Mouse (Mus musculus) urinary bladder, postnatal 25 days (tissue): ENCODE measurements around the gene Rnf11.
A peak's percentile ranks its signal among the peaks of the same experiment; 100 is the strongest.

Experiments
- DNase-seq: peaks from one replicate; pipeline ENCODE4 v3.0.0; 2022; ENCODE audit warnings: low spot score

Rnf11 gene

DNA sequence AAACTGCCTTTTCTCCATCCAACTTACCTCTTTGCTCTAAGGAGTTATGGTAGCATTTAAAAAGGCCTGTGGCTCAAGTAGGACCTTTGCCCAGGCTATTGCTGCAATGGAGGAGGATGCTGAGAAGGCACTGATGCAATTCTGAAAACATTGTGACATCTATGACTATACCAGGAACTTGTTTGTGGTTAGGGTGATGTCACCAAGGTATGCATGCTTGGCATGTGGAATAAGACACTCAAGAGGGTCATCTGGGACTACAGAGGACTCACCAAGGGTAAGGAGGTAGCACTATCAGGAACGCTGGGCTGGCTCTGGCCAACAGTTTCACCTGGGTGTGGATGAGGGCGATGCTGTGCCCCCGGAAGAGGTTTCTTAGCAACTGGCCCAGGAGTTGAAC is at the start of gene Rnf11:
TSS of gene Rnf11 (minus strand) at position 108 of the 400 bp plus-strand sequence.
- DNase-seq, result no peak

DNA sequence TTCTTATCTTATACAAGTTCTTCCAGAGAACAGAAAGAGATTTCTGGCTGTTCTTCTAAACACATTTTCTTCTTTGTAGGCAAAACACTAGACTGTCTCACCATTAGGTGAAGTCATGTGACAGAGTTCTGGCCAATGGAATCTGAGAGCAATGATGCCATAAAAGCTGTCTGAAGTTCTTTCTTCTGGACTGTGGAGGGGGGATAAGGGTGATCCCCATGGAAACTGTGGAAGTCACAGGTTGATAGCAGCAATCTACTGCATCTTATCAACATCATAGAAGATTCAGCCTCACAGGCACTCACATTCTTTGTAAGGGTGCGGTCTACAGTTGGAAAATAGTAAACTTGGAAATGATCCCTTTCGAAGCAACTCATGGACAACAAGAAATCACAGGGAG is 46.6 kb upstream of the Rnf11 start, which contains the start of gene 4930522H14Rik:
TSS of gene 4930522H14Rik (minus strand) at position 187 of the 400 bp plus-strand sequence.
- DNase-seq, result no peak

DNA sequence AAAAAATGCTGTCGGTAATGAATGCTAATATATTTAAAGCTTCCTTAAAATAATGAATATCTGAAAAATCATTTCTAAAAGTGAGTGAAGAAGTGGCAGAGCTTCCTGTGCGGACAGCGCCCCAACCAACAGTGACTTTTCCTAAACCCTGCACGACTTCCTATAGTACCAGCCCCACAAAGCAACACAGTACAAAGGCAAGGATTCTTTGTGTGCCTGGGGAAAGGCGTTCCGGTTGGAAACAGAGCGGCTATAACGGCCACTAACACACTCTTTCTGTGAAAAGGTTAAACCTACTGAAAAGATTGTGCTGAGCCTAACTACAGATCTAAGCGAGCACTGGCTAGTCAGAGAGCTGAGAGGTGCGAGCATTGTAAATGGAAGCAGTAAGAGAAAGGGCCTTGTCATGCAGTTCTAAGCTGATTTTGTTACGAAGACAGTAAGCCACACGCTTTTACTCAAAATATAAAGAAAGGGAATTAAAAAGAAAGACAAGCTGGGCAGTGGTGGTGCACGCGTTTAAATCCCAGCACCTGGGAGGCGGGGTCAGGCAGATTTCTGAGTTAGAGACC is 45.8 kb upstream of the Rnf11 start:
- no peak for DNase-seq

DNA sequence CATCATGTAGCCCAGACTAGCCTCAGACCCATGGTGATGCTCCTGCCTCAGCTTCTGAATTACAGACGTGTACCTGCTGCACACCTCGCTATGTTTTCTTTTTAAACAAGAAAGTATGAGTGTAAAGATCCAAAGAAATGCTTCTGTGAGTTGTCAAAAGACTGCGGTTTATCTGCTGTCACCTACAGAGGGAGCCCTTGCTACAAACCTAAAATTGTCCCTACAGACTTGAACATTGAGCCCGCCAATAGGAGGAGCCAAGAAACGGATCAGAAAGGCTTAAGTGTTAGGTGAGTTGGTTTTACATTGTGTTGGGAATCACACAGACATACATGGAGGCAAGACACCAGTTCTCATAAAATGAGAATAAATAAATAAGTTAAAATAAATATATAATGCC is 20.4 kb upstream of the Rnf11 start:
- DNase-seq, result peak; percentile 41

DNA sequence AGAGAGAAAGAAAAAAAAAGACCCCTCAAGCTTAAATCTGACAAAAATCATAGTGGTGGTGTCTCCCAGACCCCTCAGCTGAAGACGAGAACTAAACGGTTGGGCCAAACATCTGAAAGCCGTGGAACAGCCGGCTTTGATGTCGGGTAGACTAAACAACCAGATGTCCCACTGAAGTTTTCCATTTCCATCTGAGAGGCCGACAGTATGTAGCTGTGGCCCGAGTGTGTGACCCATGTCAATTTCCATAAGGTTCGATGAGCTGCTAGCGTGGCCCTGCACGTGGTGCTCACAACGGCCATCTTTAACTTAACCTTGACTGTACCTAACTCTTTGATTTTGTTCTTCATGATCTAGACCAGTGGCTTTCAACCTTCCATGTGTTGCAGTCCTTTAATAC is 13.9 kb upstream of the Rnf11 start:
- no peak for DNase-seq

DNA sequence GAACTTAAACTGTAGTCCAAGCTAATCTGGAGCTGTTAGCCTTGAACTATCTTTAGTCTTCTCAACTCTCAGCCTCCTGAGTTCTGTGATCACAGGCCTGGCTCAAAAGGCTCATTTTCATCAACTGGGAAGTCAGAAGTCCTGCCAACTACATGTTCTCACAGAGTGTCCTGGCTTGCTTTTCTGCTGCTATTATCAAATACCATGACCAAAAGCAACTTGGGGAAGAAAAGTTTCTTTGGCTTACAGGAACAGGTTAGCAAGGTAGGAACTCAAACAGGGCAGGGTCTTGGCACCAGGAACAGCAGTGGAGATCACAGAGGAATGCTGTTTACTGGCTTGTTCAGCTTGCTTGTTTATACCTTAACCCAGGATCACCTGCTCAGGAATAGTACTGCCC is 9.1 kb upstream of the Rnf11 start:
- no peak for DNase-seq

DNA sequence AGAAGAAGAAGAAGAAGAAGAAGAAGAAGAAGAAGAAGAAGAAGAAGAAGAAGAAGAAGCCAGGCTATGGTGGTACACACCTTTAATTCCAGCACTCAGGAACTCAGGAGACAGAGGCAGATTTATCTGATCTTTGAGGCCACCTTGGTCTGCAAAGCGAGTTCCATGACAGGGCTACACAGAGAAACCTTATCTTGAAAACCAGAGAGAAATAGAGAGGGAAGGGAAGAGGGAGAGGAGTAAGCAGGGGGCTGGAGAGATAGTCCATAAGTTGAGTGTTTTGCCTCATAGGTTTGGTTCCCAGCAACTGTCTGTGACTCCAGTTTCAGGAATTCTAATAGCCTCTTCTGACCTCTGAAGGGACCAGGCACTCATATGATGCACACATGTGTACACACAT is 4.3 kb upstream of the Rnf11 start:
- DNase-seq, result no peak

DNA sequence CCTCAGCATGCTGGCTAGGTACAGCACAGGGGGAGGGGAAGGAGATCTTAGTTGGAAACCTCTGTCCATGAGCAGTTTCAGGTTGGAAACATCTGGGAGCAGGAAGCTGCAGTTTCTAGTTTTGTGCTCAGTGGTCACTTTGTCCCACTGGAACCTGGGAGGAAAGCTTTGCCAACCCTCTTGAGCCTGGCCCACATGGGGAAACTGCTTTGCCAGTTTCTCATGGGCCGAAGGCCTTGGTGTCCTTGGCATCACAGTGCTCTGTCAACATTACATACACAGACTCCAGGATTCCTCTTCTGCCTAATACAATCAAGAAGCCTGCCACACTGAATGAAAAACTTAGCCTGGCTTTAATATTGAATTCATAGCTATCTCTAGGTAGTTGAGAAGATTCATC is 1.8 kb downstream of the Rnf11 start:
- no peak for DNase-seq

DNA sequence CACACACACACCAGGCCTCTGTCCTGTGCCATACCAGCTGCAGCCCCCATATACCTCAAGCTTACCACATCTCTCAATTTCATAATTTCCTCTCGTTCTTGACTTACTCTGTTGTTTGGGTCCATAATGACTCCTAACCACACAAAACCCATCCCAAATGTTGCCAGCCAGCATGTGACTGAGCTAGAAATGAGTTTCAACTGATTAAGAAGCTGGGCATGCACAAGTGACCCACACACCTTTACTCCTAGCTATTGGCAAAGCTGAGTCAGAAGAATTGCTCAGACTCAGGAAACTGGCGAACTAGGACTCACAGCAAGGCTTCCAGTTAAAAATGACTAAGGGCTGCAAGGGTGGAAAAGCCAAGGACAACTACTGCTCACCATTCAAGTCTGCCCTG is 3.1 kb downstream of the Rnf11 start:
- DNase-seq, result no peak

DNA sequence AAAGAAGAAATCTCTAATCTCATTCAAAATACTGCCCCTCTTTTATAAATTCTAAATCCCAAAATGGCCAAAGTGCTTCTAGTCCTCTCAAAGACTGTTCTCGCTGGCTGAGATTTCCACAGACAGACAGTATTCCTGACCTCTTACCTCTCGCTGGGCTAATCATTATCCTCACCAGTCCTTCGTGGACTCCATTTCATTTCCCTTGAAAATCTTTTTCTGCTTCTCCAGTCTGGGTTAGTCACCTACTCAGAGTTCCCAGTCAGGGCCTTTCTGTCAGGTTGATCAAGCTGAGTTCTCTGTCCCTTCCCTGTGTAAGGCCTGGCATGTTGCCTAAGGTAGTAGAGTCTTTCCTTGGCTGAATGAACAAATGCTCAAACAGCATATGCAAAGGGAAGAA is 7.1 kb downstream of the Rnf11 start:
- DNase-seq, result no peak

DNA sequence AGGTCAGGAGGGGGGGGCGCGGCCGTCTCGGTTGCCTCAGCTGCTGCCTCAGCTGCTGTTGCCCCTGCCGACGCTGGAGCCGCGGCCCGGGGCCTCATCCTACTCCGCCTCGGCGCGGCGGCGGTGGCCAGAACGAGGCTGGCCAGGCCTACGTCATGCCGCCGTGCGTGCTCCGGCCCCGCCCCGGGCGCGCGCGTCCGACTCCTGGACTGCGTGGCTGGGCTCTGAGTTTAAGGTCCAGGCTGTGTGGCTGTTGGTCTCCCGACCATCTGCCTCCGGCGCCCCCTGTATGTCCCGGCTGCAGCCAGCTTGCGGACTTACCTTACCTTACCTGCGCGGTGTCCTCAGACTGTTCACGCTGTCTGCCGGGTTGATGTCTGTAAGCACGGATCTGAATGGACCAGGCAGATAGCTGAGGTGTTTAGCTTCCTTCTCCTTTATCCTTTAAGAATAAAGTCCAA is 7.9 kb downstream of the Rnf11 start:
- DNase-seq, result peak; percentile 89

DNA sequence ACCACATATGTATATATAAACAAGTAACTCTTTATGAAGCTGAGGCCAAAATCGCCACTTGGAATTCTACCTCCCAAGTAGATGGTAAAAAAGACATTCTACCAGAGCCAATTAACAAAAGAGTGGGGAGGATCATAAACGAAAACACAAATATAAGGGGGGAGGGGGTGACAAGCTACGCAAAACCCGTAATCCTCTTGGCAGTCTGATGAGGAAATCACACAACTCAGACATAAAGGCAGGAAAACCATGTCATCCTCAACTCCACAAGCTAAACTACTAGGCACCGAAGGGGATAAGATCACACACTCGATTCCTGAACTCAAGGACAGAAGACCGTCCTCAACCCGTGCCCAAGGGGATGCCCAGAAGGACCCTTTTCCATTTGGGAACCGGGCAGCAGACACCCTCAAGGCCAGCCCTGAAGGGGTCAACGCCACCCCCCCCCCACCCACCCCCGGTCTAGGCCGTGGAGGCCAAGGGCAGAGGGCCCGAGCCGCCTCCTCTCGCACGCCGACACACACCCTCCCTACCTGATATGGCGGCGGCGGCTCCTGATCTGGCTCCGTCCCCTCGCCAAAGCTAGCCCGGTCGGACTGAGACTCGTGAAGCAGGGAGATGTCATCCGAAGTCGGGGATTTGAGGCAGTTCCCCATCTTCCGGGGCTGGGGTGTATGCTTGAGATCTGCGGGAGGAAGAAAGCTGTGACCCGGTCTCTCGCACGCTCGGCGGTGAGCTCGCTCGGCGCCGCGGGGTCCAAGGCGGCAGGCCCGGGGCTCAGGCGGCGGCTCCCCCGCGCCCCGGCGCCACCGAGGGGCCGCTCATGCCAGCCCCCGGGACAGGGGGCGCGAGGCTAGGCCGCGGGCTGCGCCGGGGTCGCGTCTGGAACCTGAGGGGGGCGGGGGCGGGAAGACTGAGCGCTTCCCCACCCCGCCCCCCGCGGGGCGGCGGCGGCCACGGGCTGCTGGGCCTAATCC is 8.7 kb downstream of the Rnf11 start:
- peak; percentile 53 for DNase-seq

DNA sequence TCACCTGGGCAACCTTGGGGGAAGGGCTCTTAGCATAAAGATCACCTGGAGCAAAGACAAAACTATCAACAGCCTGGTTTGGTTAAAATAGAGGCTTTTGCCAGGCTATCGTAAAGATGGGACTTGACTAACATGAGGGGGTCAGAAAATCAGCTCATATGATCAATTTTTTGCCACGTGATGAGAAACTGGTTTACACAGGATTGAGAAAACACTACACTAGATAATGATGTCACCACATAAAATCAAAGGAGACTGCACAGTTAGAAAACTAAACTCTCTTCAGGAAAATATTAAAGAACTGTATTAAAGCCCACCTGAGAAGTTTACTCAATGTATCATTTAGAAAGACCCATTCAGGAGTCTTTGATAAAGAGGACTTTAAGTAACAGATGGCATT is 9.4 kb downstream of the Rnf11 start:
- DNase-seq, result no peak

DNA sequence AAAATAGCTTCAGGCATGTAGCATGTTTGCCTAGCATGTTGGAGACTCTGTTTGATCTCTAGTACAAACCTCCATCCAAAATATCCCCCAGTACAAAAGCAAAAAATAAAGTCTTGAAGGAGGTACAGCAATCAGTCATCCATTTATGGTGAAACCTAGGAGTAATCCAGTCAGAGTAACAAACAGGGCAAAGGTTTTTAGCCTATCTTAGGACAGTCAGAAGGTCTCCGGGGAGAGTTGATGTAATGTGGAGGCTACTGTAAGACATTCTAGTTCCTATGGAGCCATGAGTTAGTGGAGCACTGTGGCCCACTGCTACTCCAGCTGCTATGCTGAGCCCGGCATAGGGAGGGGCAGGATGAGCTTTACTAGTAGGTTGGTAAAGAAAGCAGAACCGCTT is 12.0 kb downstream of the Rnf11 start:
- DNase-seq, result no peak

DNA sequence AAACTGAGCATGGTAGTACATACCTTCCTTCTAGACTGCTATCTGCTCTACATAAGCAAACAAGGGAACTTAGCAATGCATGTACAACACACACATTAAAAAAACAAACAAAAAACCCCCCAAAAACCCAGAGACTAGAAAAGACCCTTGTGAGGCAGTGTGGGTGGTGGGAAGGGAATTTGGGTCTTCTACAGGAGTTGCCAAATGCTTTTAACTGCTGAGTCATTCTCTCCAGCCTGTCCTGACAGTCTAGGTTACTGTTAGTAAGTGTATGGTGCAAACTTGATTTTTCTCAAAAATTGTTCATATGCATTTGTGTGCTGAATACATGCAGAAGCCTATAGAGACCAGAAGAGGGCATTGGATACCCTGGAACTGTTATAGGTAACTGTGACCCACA is 12.9 kb downstream of the Rnf11 start:
- no peak for DNase-seq

DNA sequence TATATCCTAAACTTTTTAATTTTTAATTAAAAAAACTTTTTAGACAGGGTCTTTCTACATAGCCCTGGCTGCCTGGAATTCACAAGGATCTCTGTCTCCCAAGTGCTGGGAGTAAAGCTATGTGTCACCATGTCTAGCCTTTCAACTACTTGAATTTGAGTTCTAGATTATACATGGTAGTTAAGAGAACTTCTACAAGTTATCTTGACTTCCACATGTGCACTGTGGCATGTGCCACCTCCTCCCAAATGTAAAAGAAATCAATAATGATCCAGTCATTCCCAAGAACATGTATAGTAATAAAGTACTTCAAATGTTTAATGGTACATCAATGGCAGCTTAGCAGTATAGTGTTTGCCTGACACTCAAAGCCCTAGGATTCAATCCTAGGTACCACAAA is 16.8 kb downstream of the Rnf11 start:
- no peak for DNase-seq

DNA sequence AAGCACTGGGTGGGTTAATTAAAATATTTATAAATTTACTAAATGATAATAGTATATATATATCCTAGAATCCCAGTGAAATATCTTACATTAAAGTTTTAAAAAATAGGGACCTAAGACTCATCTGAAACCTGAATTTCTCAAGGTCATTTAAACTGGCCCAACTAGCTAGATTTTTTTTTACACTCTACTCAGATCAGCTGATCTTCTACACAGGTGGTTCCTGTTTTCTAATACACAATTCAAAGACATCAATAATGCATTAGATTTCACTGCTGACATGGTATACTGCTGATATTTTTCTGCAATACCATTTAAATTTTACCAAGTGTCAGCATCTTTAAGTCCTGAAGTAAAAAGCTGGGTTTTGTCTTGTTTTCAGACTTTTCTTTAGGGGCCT is 20.6 kb downstream of the Rnf11 start:
- no peak for DNase-seq

DNA sequence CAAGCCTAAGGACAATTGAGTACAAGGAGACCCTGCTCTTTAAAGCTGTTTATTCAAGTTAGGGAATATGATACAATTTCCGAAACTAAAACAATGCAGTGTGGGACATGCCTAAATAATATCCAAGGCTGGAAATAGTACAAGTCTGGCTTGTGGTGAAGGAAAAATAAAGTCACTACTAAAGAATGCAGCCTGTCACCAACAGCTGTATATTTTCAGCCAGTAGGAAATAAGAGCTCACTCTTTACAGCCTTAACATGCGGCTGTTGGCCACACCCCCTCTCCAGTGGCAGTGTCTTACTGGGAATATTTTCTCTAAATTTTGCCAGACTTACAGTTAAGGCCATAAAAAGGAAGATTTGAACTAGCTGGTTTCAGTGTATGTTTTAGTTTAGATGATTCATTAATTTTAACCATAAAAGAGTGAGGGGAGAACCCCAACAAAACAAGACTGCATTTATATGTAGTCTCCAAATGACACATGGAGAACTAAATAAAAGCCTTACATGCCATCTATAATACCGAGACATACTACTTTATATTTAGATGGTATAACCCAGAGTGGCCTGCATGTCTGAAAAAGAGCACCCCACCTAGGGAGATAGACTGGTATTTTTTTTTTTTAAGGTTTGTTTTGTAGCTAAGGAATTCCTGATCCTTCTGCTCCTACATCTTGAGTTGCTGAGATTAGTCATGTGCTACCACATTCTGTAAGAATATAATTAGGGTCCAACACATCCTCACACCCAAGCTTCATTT is 23.9 kb downstream of the Rnf11 start:
- no peak for DNase-seq

DNA sequence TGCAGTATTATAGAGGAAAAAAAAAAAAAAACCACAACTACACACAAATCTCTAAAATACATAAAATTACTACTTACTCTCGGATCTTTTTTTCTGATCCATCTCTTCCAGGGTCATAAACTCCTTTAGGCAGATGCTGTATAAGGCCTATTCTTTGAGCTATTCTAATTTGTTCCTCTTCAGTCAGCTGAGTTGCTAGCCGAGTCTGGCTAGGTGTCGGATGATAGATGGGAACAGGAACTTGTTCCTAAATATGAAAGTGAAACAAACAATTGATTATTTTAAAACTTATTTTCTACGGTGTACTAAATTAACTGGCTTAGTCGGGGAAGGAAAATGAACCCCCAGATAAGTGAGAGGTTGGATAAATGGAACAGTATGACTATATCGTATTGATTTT is 27.7 kb downstream of the Rnf11 start:
- no peak for DNase-seq

DNA sequence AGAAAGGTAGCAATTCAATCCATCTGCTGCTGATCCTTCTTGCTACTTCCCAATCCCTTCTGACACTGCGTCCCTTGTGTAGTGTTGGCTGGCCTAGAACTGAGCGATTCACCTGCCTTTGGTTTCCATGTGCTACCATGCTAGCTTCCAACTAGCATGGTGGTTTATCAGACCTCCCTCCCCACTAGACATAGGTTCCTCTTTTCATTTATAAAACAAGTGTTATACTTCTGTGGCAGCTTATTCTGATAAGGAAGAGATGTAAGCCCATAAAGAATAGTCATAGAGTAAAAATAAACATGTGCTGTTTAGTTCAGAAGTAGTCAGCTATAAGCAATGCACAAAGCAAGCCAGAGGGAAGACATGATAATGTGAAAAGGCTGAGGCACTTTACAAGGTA is 36.0 kb downstream of the Rnf11 start:
- no peak for DNase-seq

DNA sequence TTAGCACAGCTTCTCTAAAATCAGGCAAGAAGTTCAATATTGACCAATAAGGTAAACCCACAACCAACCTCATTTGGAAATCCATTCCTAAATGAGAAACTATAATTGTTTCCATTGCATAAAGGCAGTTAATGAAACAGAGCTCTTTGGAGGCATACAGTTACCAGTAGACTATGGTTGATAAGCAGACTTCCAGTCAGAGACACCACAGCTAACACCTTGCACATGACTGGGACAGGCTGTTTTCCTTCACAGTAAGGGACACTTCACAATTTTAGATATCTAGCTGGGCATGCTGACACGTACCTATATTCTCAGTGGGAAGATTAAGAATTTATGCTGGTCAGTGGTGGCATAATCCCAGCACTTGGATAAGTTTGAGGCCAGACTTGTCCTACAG is 38.6 kb downstream of the Rnf11 start:
- no peak for DNase-seq

DNA sequence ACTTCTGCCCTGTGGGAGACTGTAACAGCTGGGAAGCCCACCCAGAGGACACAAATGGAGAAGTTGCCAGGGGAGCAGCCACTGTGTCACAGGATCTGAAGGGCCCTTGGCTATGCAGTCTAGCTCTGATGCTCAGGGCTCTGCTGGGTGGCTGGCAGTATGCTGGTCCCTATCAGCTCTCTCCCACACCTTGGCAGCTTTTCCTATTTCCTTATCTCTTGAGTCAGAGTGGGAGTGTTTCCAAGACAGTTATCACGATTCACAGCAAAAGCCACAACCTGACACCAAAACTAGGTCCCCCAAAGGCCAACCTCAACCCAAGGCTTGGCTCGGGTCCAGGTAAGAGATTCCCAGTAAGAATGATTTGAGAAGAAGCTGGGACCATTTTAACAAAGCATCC is 39.1 kb downstream of the Rnf11 start:
- DNase-seq, result no peak

DNA sequence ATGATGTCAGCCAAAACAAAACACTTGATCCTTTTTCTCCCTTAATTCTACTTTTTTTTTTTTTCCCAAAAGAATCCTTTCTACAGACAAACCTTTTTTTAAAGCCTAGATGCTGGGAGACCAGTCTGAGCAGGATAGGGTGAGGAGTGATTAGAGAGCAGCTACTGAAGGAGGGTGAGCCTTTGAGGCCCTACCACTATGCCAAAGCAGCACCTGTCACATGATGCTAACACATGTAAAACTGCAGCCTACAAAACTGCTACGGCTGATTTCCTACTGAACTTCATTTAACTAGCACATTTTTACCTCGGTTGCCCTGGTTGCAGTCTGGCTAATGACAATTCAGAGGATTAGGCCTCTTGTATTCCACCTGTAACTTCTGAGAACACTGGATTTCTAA is 39.6 kb downstream of the Rnf11 start:
- no peak for DNase-seq
